Mouse (Mus musculus) neural tube, embryonic 11.5 days (tissue): ENCODE measurements at regions not wholly inside any gene's neighbourhood (a gene's known extent, or its start where the extent isn't known, plus 50 kb on each side); places are given as distances from the start of the nearest gene placed in this dataset.

ENCODE experiments used
- ATAC-seq: fragments of 200-750 bp; cut with Nextera tagmentation; 2 replicates; pipeline ENCODE4 v1.8.0; 2017; ENCODE audit warnings: moderate number of reproducible peaks, mild to moderate bottlenecking, moderate TSS enrichment, moderate library complexity; ENCODE audit not compliant: insufficient read depth, low FRiP score, low TSS enrichment
- DNase-seq: peaks from one replicate; pipeline ENCODE4 v3.0.0-alpha.2; 2015; ENCODE audit warnings: low spot score
- H3K27ac ChIP-seq: fragments of 300-500 bp; sonication (generic); 2 replicates; pipeline ENCODE4 v1.5.1; 2014; ENCODE audit warnings: low read depth, mild to moderate bottlenecking, low read length
- H3K27me3 ChIP-seq: fragments of 300-500 bp; sonication (generic); 2 replicates; pipeline ENCODE4 v1.6.1; 2014; ENCODE audit warnings: mild to moderate bottlenecking, low read length, mixed read lengths; ENCODE audit not compliant: control insufficient read depth, insufficient read depth
- H3K36me3 ChIP-seq: fragments of 300-500 bp; sonication (generic); 2 replicates; pipeline ENCODE4 v1.6.1; 2014; ENCODE audit warnings: mild to moderate bottlenecking, low read length, moderate library complexity, mixed read lengths; ENCODE audit not compliant: control insufficient read depth, insufficient read depth
- H3K4me1 ChIP-seq: fragments of 300-500 bp; sonication (generic); 2 replicates; pipeline ENCODE4 v1.6.1; 2014; ENCODE audit warnings: low read length, mixed read lengths; ENCODE audit not compliant: control insufficient read depth, insufficient read depth
- H3K4me2 ChIP-seq: fragments of 300-500 bp; sonication (generic); 2 replicates; pipeline ENCODE4 v1.6.1; 2014; ENCODE audit warnings: low read depth, mild to moderate bottlenecking, moderate library complexity
- H3K4me3 ChIP-seq: fragments of 300-500 bp; sonication (generic); 2 replicates; pipeline ENCODE4 v1.5.1; 2014; ENCODE audit warnings: low read depth, low read length
- H3K9ac ChIP-seq: fragments of 300-500 bp; sonication (generic); 2 replicates; pipeline ENCODE4 v1.6.1; 2014; ENCODE audit warnings: mild to moderate bottlenecking, low read length
- H3K9me3 ChIP-seq: fragments of 300-500 bp; sonication (generic); 2 replicates; pipeline ENCODE4 v1.6.1; 2016; ENCODE audit warnings: low read length; ENCODE audit not compliant: control insufficient read depth
- WGBS: fragments of 180-500 bp; shearing (Covaris S2); extraction: QIAGEN DNeasy Blood & Tissue Kit; methylation state at CpG from one replicate; pipeline ENCODE4 v1.1.7; 2014; 5-methylcytosine and 5-hydroxymethylcytosine counted together

DNA sequence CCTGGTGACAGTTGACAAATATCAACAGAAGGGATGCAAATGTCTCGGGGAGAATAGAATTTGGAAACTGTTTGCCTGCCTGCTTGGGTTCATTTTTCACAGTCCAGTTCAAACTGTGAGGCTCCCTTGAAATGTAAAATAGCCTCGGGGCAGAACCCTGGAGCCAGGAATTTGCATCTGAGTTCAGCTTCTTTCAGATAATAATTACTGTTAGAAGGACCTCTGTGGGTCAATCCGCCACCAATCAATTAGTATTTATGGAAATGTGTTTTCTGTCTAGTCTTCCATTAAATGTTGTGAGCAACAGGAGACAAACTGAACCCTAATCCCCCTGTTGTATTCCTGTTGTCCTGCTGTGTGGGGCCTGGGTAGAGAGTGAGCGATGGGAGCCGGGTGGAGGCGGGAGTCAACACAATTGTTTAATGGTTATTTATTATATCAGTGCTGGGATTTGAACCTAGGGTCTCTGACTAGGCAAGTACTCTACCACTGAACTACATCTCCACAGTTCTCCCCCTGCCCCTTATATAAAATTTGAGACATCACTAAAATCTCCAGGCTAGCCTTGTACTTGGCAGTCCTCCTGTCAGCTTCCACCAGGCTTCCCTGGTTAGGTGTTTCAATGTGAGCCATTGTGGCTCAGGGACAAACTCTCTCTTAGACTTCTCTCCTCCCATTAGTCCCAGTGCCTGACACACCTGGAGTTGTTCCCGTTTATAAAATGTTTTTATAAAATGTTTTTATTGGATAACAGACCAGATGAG is 103.3 kb downstream of the Zfp281 start:
- H3K36me3 ChIP-seq, result no peaks in the 10 kb centered on the region
- ATAC-seq, result no peak
- no peak overlapping the region for H3K4me2 ChIP-seq
- no peaks in the 10 kb centered on the region for H3K27me3 ChIP-seq
- DNase-seq, result peak; percentile 56
- no peak overlapping the region for H3K9ac ChIP-seq
- H3K4me1 ChIP-seq, result no peaks in the 10 kb centered on the region
- H3K4me3 ChIP-seq, result no peak overlapping the region
- H3K27ac ChIP-seq, result no peak overlapping the region
- 29% methylated on average over 7 of the region's 7 CpGs for WGBS
- no peaks in the 10 kb centered on the region for H3K9me3 ChIP-seq

GRCm38 (mm10) chr1:136728632-136728944 is 103.9 kb downstream of the Zfp281 start:
- 83% methylated on average over 4 of the region's 4 CpGs for WGBS

DNA sequence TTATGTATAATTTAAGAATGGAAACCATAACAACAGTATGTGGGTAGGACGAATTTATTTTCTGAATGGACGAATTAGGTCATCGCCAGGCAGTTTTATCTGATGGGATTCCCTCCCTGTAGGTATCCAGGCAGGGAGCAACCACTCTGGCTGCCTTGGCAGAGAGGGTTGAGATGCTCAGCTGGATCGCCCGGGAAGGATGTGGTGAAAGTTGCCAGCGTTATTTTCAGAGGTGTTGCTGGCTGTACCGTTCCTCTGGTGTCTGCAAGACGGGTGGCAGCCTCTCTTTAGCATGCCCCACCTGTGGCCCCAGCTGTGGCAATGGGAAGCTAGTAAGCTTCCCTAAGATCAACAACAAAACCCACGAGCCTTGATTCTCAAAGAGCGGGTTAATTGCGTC is 105.9 kb downstream of the Zfp281 start:
- H3K4me1 ChIP-seq, result no peaks in the 10 kb centered on the region
- H3K27ac ChIP-seq, result no peak overlapping the region
- no peak overlapping the region for H3K4me2 ChIP-seq
- no peak overlapping the region for H3K9ac ChIP-seq
- no peaks in the 10 kb centered on the region for H3K36me3 ChIP-seq
- ATAC-seq (no peak), DNase-seq (no peak)
- WGBS, result 56% methylated on average over 11 of the region's 11 CpGs
- H3K4me3 ChIP-seq, result no peak overlapping the region
- H3K27me3 ChIP-seq, result no peaks in the 10 kb centered on the region
- H3K9me3 ChIP-seq, result no peaks in the 10 kb centered on the region

More at GRCm38 (mm10) chr1:136728632-136728944, 103.9 kb downstream of the Zfp281 start:
- Histone ChIP-seq H3K4me3 (no peak overlapping the region), H3K9me3 (no peaks in the 10 kb centered on the region), H3K36me3 (no peaks in the 10 kb centered on the region), H3K27ac (no peak overlapping the region), H3K4me1 (no peaks in the 10 kb centered on the region), H3K4me2 (no peak overlapping the region), H3K27me3 (no peaks in the 10 kb centered on the region), H3K9ac (no peak overlapping the region)
- ATAC-seq, result no peak
- DNase-seq, result no peak

DNA sequence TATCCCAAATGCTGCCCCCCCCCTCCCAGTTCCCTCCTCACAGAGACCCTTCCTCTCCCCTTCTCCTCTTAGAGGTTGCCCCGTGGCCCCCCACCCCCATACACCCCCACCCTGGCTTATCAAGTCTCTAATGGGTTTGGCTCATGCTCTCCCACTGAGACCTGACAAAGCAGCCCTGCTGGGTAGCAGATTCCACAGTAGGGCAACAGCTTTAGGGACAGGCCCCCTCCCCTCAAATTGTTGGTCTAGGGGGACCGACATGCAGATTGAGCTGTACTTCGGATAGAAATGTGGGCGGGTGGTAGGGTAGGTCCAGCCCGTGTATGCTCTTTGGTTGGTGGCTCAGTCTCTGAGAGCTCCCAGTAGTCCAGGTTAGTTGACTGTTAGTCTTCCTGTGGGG is 113.3 kb downstream of the Zfp281 start:
- Histone ChIP-seq H3K4me3 (no peak overlapping the region), H3K9me3 (no peaks in the 10 kb centered on the region), H3K36me3 (no peaks in the 10 kb centered on the region), H3K4me1 (no peaks in the 10 kb centered on the region), H3K27ac (no peak overlapping the region), H3K27me3 (no peaks in the 10 kb centered on the region), H3K9ac (no peak overlapping the region), H3K4me2 (no peak overlapping the region)
- ATAC-seq (no peak), DNase-seq (no peak)
- WGBS, result 24% methylated on average over 5 of the region's 5 CpGs

DNA sequence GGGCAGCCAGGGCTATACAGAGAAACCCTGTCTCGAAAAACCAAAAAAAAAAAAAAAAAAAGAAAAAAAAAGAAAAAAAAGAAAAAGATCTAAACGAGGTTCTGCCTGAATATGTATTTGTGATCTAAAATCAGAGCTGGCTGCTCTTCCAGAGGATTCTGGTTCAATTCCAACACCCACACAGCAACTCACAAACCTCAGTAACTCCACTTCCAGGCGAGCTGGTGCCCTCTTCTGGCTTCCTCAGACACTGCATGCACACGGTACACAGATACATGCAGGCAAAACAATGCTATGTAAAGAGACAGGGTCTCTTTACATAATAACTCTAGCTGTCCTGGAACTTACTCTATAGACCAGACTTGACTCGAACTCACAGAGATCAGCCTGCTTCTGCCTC is 114.8 kb downstream of the Zfp281 start:
- no peak for ATAC-seq
- no peak overlapping the region for H3K4me3 ChIP-seq
- DNase-seq, result no peak
- no peaks in the 10 kb centered on the region for H3K4me1 ChIP-seq
- no peak overlapping the region for H3K27ac ChIP-seq
- H3K4me2 ChIP-seq, result no peak overlapping the region
- no peaks in the 10 kb centered on the region for H3K9me3 ChIP-seq
- H3K9ac ChIP-seq, result no peak overlapping the region
- H3K36me3 ChIP-seq, result no peaks in the 10 kb centered on the region
- no peaks in the 10 kb centered on the region for H3K27me3 ChIP-seq
- WGBS, result 82% methylated on average over 5 of the region's 5 CpGs

DNA sequence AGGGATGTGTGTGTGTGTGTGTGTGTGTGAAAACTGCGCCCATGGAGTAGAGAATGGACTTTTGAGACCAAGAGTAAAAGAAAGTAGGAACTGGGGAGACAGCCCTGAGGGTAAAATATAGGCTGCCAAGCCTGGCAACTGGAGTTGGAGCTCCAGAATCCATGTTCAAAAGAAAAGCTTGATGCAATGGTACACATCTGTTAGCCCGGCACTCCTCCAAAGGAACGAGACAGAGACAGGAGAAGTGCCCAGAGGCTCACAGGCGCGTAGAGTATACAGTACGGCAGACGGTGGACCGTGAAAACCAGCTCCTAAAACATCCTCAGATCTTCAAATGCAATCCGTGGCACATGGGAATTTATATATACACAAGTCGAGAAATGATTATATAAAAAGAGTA is 116.4 kb downstream of the Zfp281 start:
- Histone ChIP-seq H3K9ac (no peak overlapping the region), H3K4me2 (no peak overlapping the region), H3K27me3 (no peaks in the 10 kb centered on the region), H3K4me1 (no peaks in the 10 kb centered on the region), H3K4me3 (no peak overlapping the region), H3K36me3 (no peaks in the 10 kb centered on the region), H3K27ac (no peak overlapping the region), H3K9me3 (no peaks in the 10 kb centered on the region)
- 86% methylated on average over 10 of the region's 10 CpGs for WGBS
- ATAC-seq (no peak), DNase-seq (no peak)

- no peak overlapping the region for H3K27ac ChIP-seq
- no peaks in the 10 kb centered on the region for H3K27me3 ChIP-seq
- no peaks in the 10 kb centered on the region for H3K4me1 ChIP-seq
- ATAC-seq, result no peak
- no peaks in the 10 kb centered on the region for H3K36me3 ChIP-seq
- 62% methylated on average over 8 of the region's 8 CpGs for WGBS
- H3K4me2 ChIP-seq, result no peak overlapping the region
- DNase-seq, result peak; percentile 32
- no peak overlapping the region for H3K4me3 ChIP-seq
- no peak overlapping the region for H3K9ac ChIP-seq
- no peaks in the 10 kb centered on the region for H3K9me3 ChIP-seq
Measured at GRCm38 (mm10) chr1:136749188-136749587, 124.5 kb downstream of the Zfp281 start.

GRCm38 (mm10) chr1:136751464-136752191 is 126.9 kb downstream of the Zfp281 start:
- no peak overlapping the region for H3K9ac ChIP-seq
- H3K4me1 ChIP-seq, result no peaks in the 10 kb centered on the region
- no peaks in the 10 kb centered on the region for H3K36me3 ChIP-seq
- 84% methylated on average over 14 of the region's 14 CpGs for WGBS
- ATAC-seq (no peak), DNase-seq (no peak)
- H3K9me3 ChIP-seq, result no peaks in the 10 kb centered on the region
- no peak overlapping the region for H3K4me2 ChIP-seq
- no peak overlapping the region for H3K4me3 ChIP-seq
- H3K27ac ChIP-seq, result no peak overlapping the region
- H3K27me3 ChIP-seq, result no peaks in the 10 kb centered on the region

GRCm38 (mm10) chr1:136754286-136754685 is 129.6 kb downstream of the Zfp281 start:
- WGBS, result 97% methylated on average over 6 of the region's 6 CpGs
- no peak overlapping the region for H3K9ac ChIP-seq
- H3K4me3 ChIP-seq, result no peak overlapping the region

More at GRCm38 (mm10) chr1:136754286-136754685, 129.6 kb downstream of the Zfp281 start:
- ATAC-seq, result no peak
- Histone ChIP-seq H3K27ac (no peak overlapping the region), H3K27me3 (no peaks in the 10 kb centered on the region), H3K9me3 (no peaks in the 10 kb centered on the region), H3K36me3 (no peaks in the 10 kb centered on the region), H3K4me1 (no peaks in the 10 kb centered on the region), H3K4me2 (no peak overlapping the region)
- no peak for DNase-seq
